Mouse (Mus musculus) kidney, postnatal 0 days (tissue): Measurements from ENCODE around the gene Olfr958. TPM values are rescaled to one million over a fixed set of nuclear protein-coding genes. Genes with fewer than 3 reads are reported as not detected.
A peak's percentile ranks its signal among the peaks of the same experiment; 100 is the strongest.

Experiments used
- ATAC-seq: fragments of 200-750 bp; cut with Nextera tagmentation; replicated peaks from 2 replicates; pipeline ENCODE4 v1.8.0; 2017; ENCODE audit warnings: low read depth, moderate number of reproducible peaks, moderate TSS enrichment, moderate library complexity; ENCODE audit not compliant: low FRiP score
- DNase-seq: peaks from one replicate; pipeline ENCODE4 v3.0.0-alpha.2; 2016; ENCODE audit warnings: low spot score
- H3K27ac ChIP-seq: fragments of 300-500 bp; sonication (generic); 2 replicates; pipeline ENCODE4 v1.5.1; 2014; ENCODE audit warnings: mild to moderate bottlenecking
- H3K27me3 ChIP-seq: fragments of 300-500 bp; sonication (generic); 2 replicates; pipeline ENCODE4 v1.6.1; 2014; ENCODE audit warnings: low read length, mixed read lengths; ENCODE audit not compliant: insufficient read depth
- H3K36me3 ChIP-seq: fragments of 300-500 bp; sonication (generic); 2 replicates; pipeline ENCODE4 v1.6.1; 2014; ENCODE audit warnings: low read length, mixed read lengths; ENCODE audit not compliant: insufficient read depth
- H3K4me1 ChIP-seq: fragments of 300-500 bp; sonication (generic); replicated peaks from 2 replicates; pipeline ENCODE4 v1.6.1; 2014; ENCODE audit warnings: antibody characterized with exemption, low read length, mixed read lengths; ENCODE audit not compliant: insufficient read depth
- H3K4me2 ChIP-seq: fragments of 300-500 bp; sonication (generic); 2 replicates; pipeline ENCODE4 v1.6.1; 2014; ENCODE audit warnings: mild to moderate bottlenecking, low read length, moderate library complexity, mixed read lengths
- H3K4me3 ChIP-seq: fragments of 300-500 bp; sonication (generic); replicated peaks from 2 replicates; pipeline ENCODE4 v1.5.1; 2014; ENCODE audit warnings: low read depth, low read length
- H3K9ac ChIP-seq: fragments of 300-500 bp; sonication (generic); 2 replicates; pipeline ENCODE4 v1.6.1; 2014; ENCODE audit warnings: low read depth, low read length
- H3K9me3 ChIP-seq: fragments of 300-500 bp; sonication (generic); replicated peaks from 2 replicates; pipeline ENCODE4 v1.6.1; 2016; ENCODE audit warnings: low read length, inconsistent platforms, mixed read lengths
- CTCF ChIP-seq: IDR thresholded peaks from 2 replicates; pipeline ENCODE4 v1.5.1; 2016; ENCODE audit warnings: antibody characterized with exemption, low read depth, mild to moderate bottlenecking, moderate library complexity
- WGBS: fragments of 180-500 bp; shearing (Covaris S2); extraction: QIAGEN DNeasy Blood & Tissue Kit; methylation state at CpG from one replicate; pipeline ENCODE4 v1.1.7; 2014; 5-methylcytosine and 5-hydroxymethylcytosine counted together
- polyA plus RNA-seq: library from polyadenylated mRNA; unstranded; fragments of >200 nt; fragmentation: Nextera tagmentation; extraction: Ambion mirVana; gene quantifications from 2 replicates; pipeline ENCODE4 v1.2.1, GENCODE M21; 2015

Olfr958 gene
- polyA plus RNA-seq = not detected in 2 replicates

DNA sequence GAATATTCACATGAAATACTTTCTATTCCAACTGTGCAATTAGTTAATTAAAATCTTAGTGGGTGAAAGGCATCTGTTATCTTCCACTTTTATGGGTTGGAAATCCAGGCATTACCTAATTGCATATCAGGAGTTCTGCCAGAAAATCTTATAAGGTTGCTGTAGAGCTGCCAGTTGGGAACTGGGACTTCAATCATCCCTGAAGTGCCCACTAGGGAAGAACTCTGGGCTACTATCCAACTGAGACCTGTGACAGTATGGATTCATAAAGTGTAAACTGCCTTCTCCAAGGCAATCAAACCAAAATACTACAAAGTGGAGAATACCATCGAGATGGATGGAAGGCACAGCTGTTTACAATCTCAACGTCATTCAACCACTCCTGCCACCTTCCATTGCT is at the start of gene Olfr958:
Gene Olfr958, minus strand, starts transcription at position 109 of the 400 bp plus-strand sequence.
- no peak within 1 kb of the TSS for H3K27ac ChIP-seq
- 67% methylated on average over 2 of the region's 2 CpGs for WGBS
- DNase-seq (no peak), ATAC-seq (no peak)
- no peaks in the 10 kb centered on the region for H3K9me3 ChIP-seq
- no peak within 1 kb of the TSS for H3K4me3 ChIP-seq
- no peak for TF ChIP-seq CTCF
- H3K27me3 ChIP-seq = no peaks in the 10 kb centered on the region
- H3K36me3 ChIP-seq = no peaks in the 10 kb centered on the region
- no peak within 1 kb of the TSS for H3K4me2 ChIP-seq
- H3K4me1 ChIP-seq = no peaks in the 10 kb centered on the region
- H3K9ac ChIP-seq = no peak within 1 kb of the TSS

DNA sequence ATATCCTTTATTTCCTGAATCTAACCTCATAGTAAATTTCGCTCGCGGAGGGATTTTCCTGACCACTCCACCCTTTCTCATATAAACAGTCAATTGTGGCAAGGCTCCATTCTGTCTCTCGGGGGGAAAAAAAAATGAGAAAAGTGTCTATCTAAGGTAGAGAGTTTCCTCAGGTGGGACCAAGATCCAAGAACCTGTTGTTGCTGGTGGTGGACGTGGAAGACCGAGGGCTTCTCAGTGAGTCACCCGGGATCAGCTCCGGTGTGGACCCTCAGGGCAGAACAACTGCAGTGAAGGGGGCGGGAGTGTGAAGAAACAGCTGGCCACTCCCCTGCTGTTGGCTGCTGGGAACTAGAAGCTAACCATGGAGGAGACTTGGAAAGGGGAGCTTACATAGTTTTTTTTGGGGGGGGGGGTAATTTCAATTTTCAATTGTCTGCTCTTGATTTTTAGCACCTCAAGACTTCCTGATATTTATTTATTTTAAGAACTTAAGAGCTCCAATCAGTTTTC is 49.5 kb upstream of the Olfr958 start:
- Histone ChIP-seq H3K9ac (0 out of 2 replicates have a peak overlapping the region, but pooled peaks have one; percentile 8), H3K4me1 (0 out of 2 replicates have a peak, but pooled peaks cover 3% of the 10 kb centered on the region), H3K27ac (0 out of 2 replicates have a peak overlapping the region, but pooled peaks have one; percentile 1), H3K27me3 (no peaks in the 10 kb centered on the region), H3K4me2 (peak overlapping the region; percentile 70), H3K4me3 (peak overlapping the region; percentile 31), H3K36me3 (no peaks in the 10 kb centered on the region), H3K9me3 (no peaks in the 10 kb centered on the region)
- under 1% methylated on average over 9 of the region's 9 CpGs for WGBS
- no peak for TF ChIP-seq CTCF
- DNase-seq (peak; percentile 74), ATAC-seq (peak; percentile 59; the same call in 1 of the 2 replicates)

DNA sequence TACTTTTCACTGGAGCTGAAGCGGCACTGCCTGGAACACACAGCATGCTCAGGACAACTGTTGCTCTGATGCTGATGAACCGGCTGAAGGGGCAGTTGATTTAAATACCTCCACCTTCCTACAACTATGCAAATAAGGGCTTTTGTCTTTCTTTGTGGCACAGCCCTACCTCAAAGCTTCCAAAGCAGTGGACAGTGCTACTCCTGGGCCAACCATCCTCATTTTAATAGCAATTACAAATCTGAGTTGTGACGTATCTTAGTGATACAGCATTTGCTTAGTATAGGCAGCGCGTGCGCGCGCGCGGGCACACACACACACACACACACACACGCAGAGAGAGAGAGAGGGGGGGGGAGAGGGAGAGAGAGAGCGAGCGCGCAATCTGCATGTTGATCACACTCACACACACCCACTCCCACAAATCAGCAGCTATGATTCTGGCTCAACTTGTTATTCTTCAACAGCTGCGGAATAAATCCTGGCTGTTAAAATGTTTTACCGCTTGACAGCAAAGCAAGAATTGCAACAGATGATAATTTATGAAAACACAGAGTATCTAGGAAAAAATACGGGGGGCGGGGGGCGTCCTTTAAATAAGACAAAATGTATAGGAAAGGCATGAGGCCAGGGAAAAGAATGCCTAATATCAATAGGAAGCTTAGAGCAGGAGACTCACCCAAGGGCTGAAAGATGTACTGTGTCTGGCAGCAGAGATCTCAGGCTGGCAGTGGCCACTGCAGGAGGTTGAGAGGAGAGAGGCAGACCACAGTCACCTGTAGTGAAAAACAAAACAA is 48.9 kb upstream of the Olfr958 start:
- DNase-seq = peak; percentile 57
- H3K9ac ChIP-seq = 0 out of 2 replicates have a peak overlapping the region, but pooled peaks have one; percentile 8

DNA sequence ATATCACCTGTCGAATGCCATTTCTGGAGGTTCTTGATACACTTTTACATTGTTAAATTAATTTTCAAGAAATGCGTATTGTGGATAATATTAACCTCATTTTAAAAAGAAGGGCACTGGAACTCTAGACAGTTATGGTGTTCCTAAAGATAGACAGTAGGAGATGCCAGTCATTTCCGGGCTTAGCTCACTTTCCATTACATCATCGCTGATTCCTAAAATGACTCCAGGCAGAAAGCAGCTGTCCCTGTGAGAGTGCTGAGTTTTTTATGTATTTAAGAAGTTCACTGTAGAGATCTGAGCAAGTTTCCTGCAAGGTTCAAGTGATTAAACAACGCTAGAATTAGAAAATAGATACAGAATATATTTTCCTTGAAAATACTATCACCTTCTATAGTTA is 23.2 kb upstream of the Olfr958 start:
- Histone ChIP-seq H3K9me3 (no peaks in the 10 kb centered on the region), H3K27me3 (no peaks in the 10 kb centered on the region), H3K4me2 (no peak overlapping the region), H3K9ac (no peak overlapping the region), H3K4me3 (no peak overlapping the region), H3K27ac (no peak overlapping the region), H3K36me3 (no peaks in the 10 kb centered on the region), H3K4me1 (no peaks in the 10 kb centered on the region)
- DNase-seq (no peak), ATAC-seq (no peak)
- WGBS = 87% methylated on average over 5 of the region's 5 CpGs
- no peak for TF ChIP-seq CTCF

More for the DNA sequence above, 48.9 kb upstream of the Olfr958 start:
- Histone ChIP-seq H3K9me3 (no peaks in the 10 kb centered on the region), H3K4me3 (peak overlapping the region; percentile 31), H3K4me1 (0 out of 2 replicates have a peak, but pooled peaks cover 3% of the 10 kb centered on the region), H3K27me3 (no peaks in the 10 kb centered on the region), H3K27ac (0 out of 2 replicates have a peak overlapping the region, but pooled peaks have one; percentile 1), H3K36me3 (no peaks in the 10 kb centered on the region), H3K4me2 (peak overlapping the region; percentile 70)
- WGBS = under 1% methylated on average over 19 of the region's 19 CpGs
- peak; percentile 74; the same call in 1 of the 2 replicates for ATAC-seq
- no peak for TF ChIP-seq CTCF

DNA sequence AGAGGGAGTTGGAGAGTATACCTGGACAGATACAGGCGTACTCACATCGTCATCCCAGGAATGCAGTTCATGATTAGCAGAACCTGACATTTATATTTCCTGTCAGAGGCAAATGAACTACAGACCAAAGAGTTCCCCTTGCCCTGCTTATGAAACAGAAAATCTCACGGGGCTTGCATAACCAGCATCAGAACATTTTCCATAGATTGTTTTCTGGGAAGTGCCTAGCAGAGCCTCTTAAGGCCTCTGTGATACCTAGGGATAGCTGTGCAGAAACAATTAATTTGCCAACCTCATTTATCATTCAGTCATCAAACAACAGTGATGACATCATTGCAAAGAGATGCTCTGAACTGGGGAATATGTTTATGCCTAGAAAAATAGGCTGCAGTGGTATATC is 21.6 kb upstream of the Olfr958 start, which contains the start of gene Olfr959:
Gene Olfr959, minus strand, starts transcription at position 101 of the 400 bp plus-strand sequence.
- Histone ChIP-seq H3K4me3 (no peak within 1 kb of the TSS), H3K36me3 (no peaks in the 10 kb centered on the region), H3K27ac (no peak within 1 kb of the TSS), H3K9me3 (no peaks in the 10 kb centered on the region), H3K4me1 (no peaks in the 10 kb centered on the region), H3K4me2 (no peak within 1 kb of the TSS), H3K27me3 (no peaks in the 10 kb centered on the region), H3K9ac (no peak within 1 kb of the TSS)
- DNase-seq = no peak
- ATAC-seq = no peak
- TF ChIP-seq CTCF = no peak
- 80% methylated on average over 3 of the region's 3 CpGs for WGBS

DNA sequence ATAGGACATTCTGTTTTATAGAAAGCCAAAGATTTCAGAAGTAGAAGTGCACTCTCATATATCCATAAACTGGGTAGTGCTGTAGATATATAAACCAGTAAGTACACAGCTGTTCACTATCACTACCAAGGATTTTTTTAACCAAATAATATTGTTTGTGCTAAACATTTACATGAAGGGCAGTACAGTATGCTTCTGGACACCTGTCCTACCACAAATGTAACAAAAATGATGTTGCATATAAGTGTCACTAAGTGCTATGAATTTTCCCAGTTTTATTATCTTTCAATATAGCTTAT is 4.4 kb upstream of the Olfr958 start:
- H3K9me3 ChIP-seq = no peaks in the 10 kb centered on the region
- no peak overlapping the region for H3K9ac ChIP-seq
- H3K4me1 ChIP-seq = no peaks in the 10 kb centered on the region
- no peak overlapping the region for H3K4me3 ChIP-seq
- ATAC-seq = no peak
- no peaks in the 10 kb centered on the region for H3K27me3 ChIP-seq
- H3K36me3 ChIP-seq = no peaks in the 10 kb centered on the region
- no peak for TF ChIP-seq CTCF
- no peak overlapping the region for H3K27ac ChIP-seq
- no peak overlapping the region for H3K4me2 ChIP-seq
- no peak for DNase-seq
